Mouse (Mus musculus): Measurements from ENCODE around the gene Serpine2. TPM values are rescaled to one million over a fixed set of nuclear protein-coding genes. Genes with fewer than 3 reads are reported as not detected.

The Serpine2 gene
- polyA plus RNA-seq, 1 experiment from 2014 or later = 116 TPM

DNA sequence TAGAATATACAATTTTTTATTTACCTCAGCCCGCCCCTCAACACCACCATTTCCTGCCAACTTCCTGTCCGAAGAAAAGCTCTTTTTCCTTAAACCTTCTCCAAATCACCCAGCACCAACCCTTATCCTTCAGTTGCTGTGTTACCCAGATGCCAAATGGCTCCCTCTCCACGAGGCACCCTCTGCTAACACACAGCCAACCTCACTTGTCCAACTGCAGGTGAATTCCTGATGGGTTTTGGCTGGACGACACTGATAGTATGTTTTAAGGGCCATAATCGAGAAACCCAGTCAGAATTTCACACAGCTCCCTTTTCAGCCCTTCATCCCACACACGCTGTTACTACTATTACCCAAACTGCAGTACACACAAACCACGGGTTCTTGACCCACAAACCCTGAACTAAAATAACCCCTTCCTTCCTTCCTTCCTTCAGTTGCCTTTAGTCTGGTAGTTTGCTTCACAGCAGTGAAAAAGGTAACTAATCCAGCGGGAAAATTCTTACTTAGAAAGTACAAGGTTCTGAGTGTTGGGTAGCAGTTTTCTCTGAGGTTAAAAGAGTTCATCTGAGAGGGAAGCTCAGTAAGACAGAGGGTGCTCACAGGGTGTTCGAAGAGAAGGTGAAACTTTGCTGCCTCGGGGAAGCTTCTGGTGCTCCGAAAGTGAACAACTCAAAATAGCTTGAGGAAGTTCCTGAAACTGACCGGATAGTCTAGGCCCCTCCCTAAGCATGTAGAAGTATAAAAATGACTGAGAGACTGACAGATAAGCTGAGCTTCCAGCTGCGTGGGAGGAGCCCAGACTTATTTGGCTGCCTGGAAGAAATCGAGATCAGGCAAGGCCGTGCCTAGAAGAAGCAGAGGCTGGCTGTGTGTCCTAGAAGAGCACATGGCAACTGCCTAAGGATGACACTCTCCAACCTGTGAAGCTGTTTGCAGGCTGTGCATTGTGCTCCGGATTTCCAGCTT lies 98.4 kb downstream of the Serpine2 start:
- Histone ChIP-seq H3K4me1 (replicated peaks) (peaks cover 32% of the 10 kb centered on the region), H3K27me3 (no peaks in the 10 kb centered on the region), H3K36me3 (no peaks in the 10 kb centered on the region), H3K9me3 (no peaks in the 10 kb centered on the region), H3K4me3 (replicated peaks) (peak overlapping the region; percentile 87), H3K4me2 (replicated peaks) (peak overlapping the region; percentile 82), H3K27ac (peak overlapping the region; percentile 53), H3K9ac (replicated peaks) (peak overlapping the region; percentile 88)
- 68% methylated on average over 16 of the region's 16 CpGs for WGBS
- no peak for ATAC-seq

- Histone ChIP-seq H3K4me1 (replicated peaks) (peaks cover 36% of the 10 kb centered on the region), H3K4me2 (replicated peaks) (peak overlapping the region; percentile 82), H3K4me3 (replicated peaks) (peak overlapping the region; percentile 87), H3K36me3 (no peaks in the 10 kb centered on the region), H3K9ac (replicated peaks) (peak overlapping the region; percentile 88), H3K9me3 (no peaks in the 10 kb centered on the region), H3K27ac (peak overlapping the region; percentile 53), H3K27me3 (no peaks in the 10 kb centered on the region)
- ATAC-seq = peak; percentile 62
- WGBS = under 1% methylated on average over 6 of the region's 6 CpGs
Measured at GRCm38 (mm10) chr1:79761917-79762271, 99.1 kb downstream of the Serpine2 start.

GRCm38 (mm10) chr1:79761106-79761916 lies 99.7 kb downstream of the Serpine2 start:
- H3K36me3 ChIP-seq = no peaks in the 10 kb centered on the region
- peak overlapping the region; percentile 82 for H3K4me2 ChIP-seq (replicated peaks)
- under 1% methylated on average over 65 of the region's 65 CpGs for whole genome bisulfite sequencing
- H3K27ac ChIP-seq = peak overlapping the region; percentile 56
- no peaks in the 10 kb centered on the region for H3K9me3 ChIP-seq
- peak overlapping the region; percentile 87 for H3K4me3 ChIP-seq (replicated peaks)
- H3K9ac ChIP-seq (replicated peaks) = peak overlapping the region; percentile 88
- peak; percentile 97 for ATAC-seq
- no peaks in the 10 kb centered on the region for H3K27me3 ChIP-seq
- peaks cover 36% of the 10 kb centered on the region for H3K4me1 ChIP-seq (replicated peaks)

DNA sequence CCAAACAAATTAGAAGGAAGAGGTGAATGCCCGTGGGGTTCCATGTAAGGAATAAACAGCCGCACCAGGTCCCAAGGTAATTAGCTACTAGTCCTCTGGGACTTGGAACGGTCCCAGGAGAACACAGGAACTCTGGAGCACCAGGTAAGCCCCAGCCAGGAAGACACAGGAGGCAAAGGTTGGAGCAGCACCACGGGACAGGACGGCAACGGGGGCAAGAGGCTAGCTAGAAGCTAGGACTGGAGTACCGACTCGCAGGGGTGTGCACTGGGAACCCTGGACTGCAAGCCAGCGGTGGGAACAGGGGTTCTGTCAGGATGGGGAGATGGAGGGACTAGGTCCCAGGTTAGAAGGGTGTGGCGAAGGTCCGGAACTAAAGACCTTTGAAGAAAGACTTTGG lies 100.3 kb downstream of the Serpine2 start:
- Histone ChIP-seq H3K27ac (no peak overlapping the region), H3K4me2 (replicated peaks) (peak overlapping the region; percentile 82), H3K9ac (replicated peaks) (peak overlapping the region; percentile 88), H3K9me3 (no peaks in the 10 kb centered on the region), H3K4me1 (replicated peaks) (peaks cover 36% of the 10 kb centered on the region), H3K36me3 (no peaks in the 10 kb centered on the region), H3K4me3 (replicated peaks) (peak overlapping the region; percentile 87), H3K27me3 (no peaks in the 10 kb centered on the region)
- 10% methylated on average over 11 of the region's 11 CpGs for WGBS
- ATAC-seq = peak; percentile 24

DNA sequence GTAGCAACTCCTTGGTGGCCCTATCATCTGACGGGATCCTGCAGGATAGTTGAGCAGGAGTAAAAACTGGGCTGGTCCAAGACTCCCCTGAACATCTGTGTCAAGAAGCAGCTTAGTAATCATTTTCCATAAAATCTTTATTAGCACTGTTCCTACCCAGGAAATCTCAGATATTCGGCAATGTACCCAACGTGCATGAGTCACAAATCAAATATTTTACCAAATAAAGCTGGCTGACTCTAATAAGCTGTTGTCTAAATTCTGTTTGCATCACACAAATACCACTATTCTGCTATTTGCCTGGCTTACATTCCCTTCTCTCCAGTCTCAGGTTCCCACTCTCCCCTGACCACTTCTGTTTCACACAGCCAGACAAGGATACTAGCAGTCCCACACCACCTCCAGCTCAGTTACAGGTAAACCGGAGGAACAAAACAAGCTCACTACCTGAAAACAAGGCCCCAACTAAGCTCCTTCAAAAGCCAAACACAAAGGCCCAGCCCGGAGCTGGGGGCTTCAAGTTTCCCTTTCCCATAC lies 101.5 kb downstream of the Serpine2 start:
- ATAC-seq = no peak
- H3K27me3 ChIP-seq = no peaks in the 10 kb centered on the region
- peak overlapping the region; percentile 82 for H3K4me2 ChIP-seq (replicated peaks)
- peaks cover 36% of the 10 kb centered on the region for H3K4me1 ChIP-seq (replicated peaks)
- peak overlapping the region; percentile 53 for H3K9ac ChIP-seq (replicated peaks)
- peak overlapping the region; percentile 24 for H3K4me3 ChIP-seq (replicated peaks)
- no peaks in the 10 kb centered on the region for H3K9me3 ChIP-seq
- H3K27ac ChIP-seq = no peak overlapping the region
- 63% methylated on average over 5 of the region's 5 CpGs for WGBS
- H3K36me3 ChIP-seq = no peaks in the 10 kb centered on the region

- Histone ChIP-seq H3K4me2 (replicated peaks) (peak overlapping the region; percentile 82; the same call in 1 of the 2 replicates), H3K4me3 (replicated peaks) (no peak overlapping the region), H3K27me3 (no peaks in the 10 kb centered on the region), H3K27ac (no peak overlapping the region), H3K36me3 (no peaks in the 10 kb centered on the region), H3K4me1 (replicated peaks) (peaks cover 36% of the 10 kb centered on the region), H3K9me3 (no peaks in the 10 kb centered on the region), H3K9ac (replicated peaks) (no peak overlapping the region)
- ATAC-seq = no peak
- 66% methylated on average over 2 of the region's 2 CpGs for WGBS
Measured at GRCm38 (mm10) chr1:79759006-79759405, 102.0 kb downstream of the Serpine2 start.

- H3K9ac ChIP-seq (replicated peaks) = no peak overlapping the region
- ATAC-seq = no peak
- no peaks in the 10 kb centered on the region for H3K9me3 ChIP-seq
- H3K27me3 ChIP-seq = no peaks in the 10 kb centered on the region
- WGBS = 80% methylated on average over 4 of the region's 4 CpGs
- peaks cover 36% of the 10 kb centered on the region for H3K4me1 ChIP-seq (replicated peaks)
- H3K4me3 ChIP-seq (replicated peaks) = no peak overlapping the region
- 0 out of 2 replicates have a peak, but pooled peaks cover under 1% of the 10 kb centered on the region for H3K36me3 ChIP-seq
- H3K27ac ChIP-seq = no peak overlapping the region
- H3K4me2 ChIP-seq (replicated peaks) = no peak overlapping the region
Measured at GRCm38 (mm10) chr1:79757597-79757996, 103.4 kb downstream of the Serpine2 start.

DNA sequence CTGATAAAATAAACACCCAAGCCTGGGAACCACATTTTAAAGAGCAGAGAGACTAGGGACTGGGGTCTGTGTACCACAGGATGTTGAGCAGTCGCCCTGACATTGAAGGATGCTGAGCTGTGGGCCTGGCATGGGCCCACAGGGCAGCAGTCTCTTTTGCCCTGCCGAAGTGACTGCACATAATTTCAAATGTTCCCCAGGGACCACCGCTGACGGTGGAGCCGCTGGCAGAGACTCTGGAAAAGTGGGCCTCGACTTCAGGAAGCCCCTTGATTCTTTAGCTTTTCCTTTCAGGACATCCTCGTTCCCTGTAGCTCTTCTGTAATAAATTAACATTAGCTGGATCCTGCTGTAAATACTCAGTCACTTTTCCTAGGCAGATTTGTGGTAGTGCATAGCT lies 103.8 kb downstream of the Serpine2 start:
- Histone ChIP-seq H3K4me1 (replicated peaks) (peaks cover 32% of the 10 kb centered on the region), H3K27me3 (no peaks in the 10 kb centered on the region), H3K4me2 (replicated peaks) (no peak overlapping the region), H3K9ac (replicated peaks) (no peak overlapping the region), H3K9me3 (no peaks in the 10 kb centered on the region), H3K36me3 (0 out of 2 replicates have a peak, but pooled peaks cover 4% of the 10 kb centered on the region), H3K4me3 (replicated peaks) (no peak overlapping the region), H3K27ac (no peak overlapping the region)
- ATAC-seq = no peak
- 77% methylated on average over 7 of the region's 7 CpGs for WGBS

- no peak overlapping the region for H3K27ac ChIP-seq
- 95% methylated on average over 5 of the region's 5 CpGs for WGBS
- peaks cover 29% of the 10 kb centered on the region for H3K4me1 ChIP-seq (replicated peaks)
- H3K9me3 ChIP-seq = no peaks in the 10 kb centered on the region
- no peak overlapping the region for H3K9ac ChIP-seq (replicated peaks)
- peaks cover 8% of the 10 kb centered on the region; the same call in 1 of the 2 replicates for H3K36me3 ChIP-seq
- no peak for ATAC-seq
- no peak overlapping the region for H3K4me2 ChIP-seq (replicated peaks)
- H3K4me3 ChIP-seq (replicated peaks) = no peak overlapping the region
- no peaks in the 10 kb centered on the region for H3K27me3 ChIP-seq
Measured at GRCm38 (mm10) chr1:79756417-79756816, 104.6 kb downstream of the Serpine2 start.

GRCm38 (mm10) chr1:79755376-79755775 lies 105.6 kb downstream of the Serpine2 start:
- WGBS = 76% methylated on average over 2 of the region's 2 CpGs
- Histone ChIP-seq H3K27me3 (no peaks in the 10 kb centered on the region), H3K36me3 (peaks cover 18% of the 10 kb centered on the region), H3K9me3 (peaks cover 3% of the 10 kb centered on the region), H3K4me1 (replicated peaks) (peaks cover 24% of the 10 kb centered on the region), H3K9ac (replicated peaks) (no peak overlapping the region), H3K4me3 (replicated peaks) (no peak overlapping the region), H3K4me2 (replicated peaks) (no peak overlapping the region), H3K27ac (no peak overlapping the region)
- no peak for ATAC-seq

- no peak overlapping the region for H3K4me3 ChIP-seq (replicated peaks)
- H3K36me3 ChIP-seq = peaks cover 20% of the 10 kb centered on the region
- no peak overlapping the region for H3K4me2 ChIP-seq (replicated peaks)
- H3K4me1 ChIP-seq (replicated peaks) = peaks cover 21% of the 10 kb centered on the region
- H3K9ac ChIP-seq (replicated peaks) = no peak overlapping the region
- WGBS = 96% methylated on average over 3 of the region's 3 CpGs
- ATAC-seq = no peak
- H3K27me3 ChIP-seq = no peaks in the 10 kb centered on the region
- no peak overlapping the region for H3K27ac ChIP-seq
- H3K9me3 ChIP-seq = peaks cover 4% of the 10 kb centered on the region
Measured at GRCm38 (mm10) chr1:79754936-79755335, 106.0 kb downstream of the Serpine2 start.
